Mouse (Mus musculus): ENCODE measurements around the gene Cfdp1. TPM values are rescaled to one million over a fixed set of nuclear protein-coding genes. Genes with fewer than 3 reads are reported as not detected.

Gene Cfdp1
- polyA plus RNA-seq, 1 experiment from 2014 or later, result 173 TPM

DNA sequence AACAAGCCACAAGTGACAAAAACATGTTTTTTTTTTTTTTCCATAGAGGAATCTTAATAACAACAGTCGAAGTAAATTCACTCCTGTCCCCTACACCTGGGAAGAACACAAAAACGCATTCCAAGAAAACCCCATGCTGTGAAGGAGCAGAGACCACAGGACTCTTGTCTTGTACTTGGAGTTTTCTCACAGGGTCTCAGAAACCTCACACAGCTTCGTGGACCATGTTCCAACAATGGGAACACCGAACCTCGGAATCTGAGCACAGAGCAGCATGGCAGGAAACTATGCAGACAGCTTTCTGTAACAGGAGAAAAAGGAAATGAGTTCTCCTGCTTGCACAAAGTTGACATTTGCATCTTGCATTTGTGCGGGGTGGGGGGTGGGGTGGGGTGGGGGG lies 105.3 kb downstream of the Cfdp1 start:
- ATAC-seq (replicated peaks; ENCODE audit: insufficient number of reproducible peaks, low FRiP score, low TSS enrichment), result no peak

DNA sequence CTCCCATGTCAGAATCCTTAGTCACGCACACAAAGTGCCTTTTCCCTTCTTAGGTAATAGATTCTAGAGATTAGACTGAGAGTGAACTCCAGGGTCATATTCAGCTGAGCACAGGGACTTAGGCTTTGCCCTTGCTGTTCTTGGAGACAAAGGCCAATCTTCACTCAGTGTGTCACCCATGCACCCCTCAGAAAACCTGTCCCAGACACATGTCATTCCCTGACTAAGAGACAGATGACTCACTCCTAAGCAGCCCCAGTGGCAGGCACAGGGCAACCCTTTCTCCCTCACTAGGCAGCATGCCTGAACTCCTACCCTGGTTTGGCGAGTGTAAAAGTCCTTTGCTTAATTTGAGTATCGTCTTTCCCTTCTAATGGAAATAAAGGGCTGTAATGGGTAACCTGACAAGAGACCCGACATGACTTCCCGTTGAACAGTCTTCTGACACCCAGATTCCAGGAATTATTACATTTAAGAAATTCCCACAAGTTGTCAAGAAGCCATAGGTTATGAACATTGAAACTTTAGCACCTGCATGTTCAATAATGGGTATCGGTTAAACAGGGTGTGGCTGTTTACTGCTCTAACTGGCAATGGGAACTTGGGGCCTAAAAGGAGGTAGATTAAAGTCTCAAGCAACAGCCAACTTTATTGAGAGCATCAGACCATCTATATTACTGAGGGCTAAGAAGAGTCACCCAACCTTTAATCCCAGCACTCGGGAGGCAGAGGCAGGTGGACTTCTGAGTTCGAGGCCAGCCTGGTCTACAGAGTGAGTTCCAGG lies 106.0 kb downstream of the Cfdp1 start:
- no peaks in the 10 kb centered on the region; the same call in 1 of the 2 replicates for H3K9me3 ChIP-seq (replicated peaks; ENCODE audit: control insufficient read depth, low read length)
- H3K27ac ChIP-seq (ENCODE audit: low read depth, low read length), result no peak overlapping the region
- H3K4me1 ChIP-seq (ENCODE audit: control insufficient read depth, insufficient read depth, low read length), result peaks cover 26% of the 10 kb centered on the region
- no peaks in the 10 kb centered on the region for H3K27me3 ChIP-seq (ENCODE audit: control insufficient read depth, insufficient read depth, low read length)
- WGBS (ENCODE audit: insufficient replicate concordance), result 78% methylated on average over 8 of the region's 8 CpGs
- no peak overlapping the region for H3K9ac ChIP-seq (ENCODE audit: low read depth, low read length)
- no peaks in the 10 kb centered on the region for H3K36me3 ChIP-seq (ENCODE audit: control insufficient read depth, insufficient read depth, low read length)
- no peak overlapping the region for H3K4me2 ChIP-seq
- H3K4me3 ChIP-seq (ENCODE audit: low read depth, low read length), result no peak overlapping the region
- no peak for ATAC-seq (replicated peaks; ENCODE audit: insufficient number of reproducible peaks, low FRiP score, low TSS enrichment)

More for the DNA sequence above, 105.3 kb downstream of the Cfdp1 start:
- Histone ChIP-seq H3K4me2 (no peak overlapping the region), H3K4me3 (ENCODE audit: low read depth, low read length) (no peak overlapping the region), H3K27me3 (ENCODE audit: control insufficient read depth, insufficient read depth, low read length) (no peaks in the 10 kb centered on the region), H3K36me3 (ENCODE audit: control insufficient read depth, insufficient read depth, low read length) (no peaks in the 10 kb centered on the region), H3K9me3 (replicated peaks; ENCODE audit: control insufficient read depth, low read length) (no peaks in the 10 kb centered on the region; the same call in 1 of the 2 replicates), H3K4me1 (ENCODE audit: control insufficient read depth, insufficient read depth, low read length) (peaks cover 29% of the 10 kb centered on the region), H3K9ac (ENCODE audit: low read depth, low read length) (no peak overlapping the region), H3K27ac (ENCODE audit: low read depth, low read length) (no peak overlapping the region)
- WGBS (ENCODE audit: insufficient replicate concordance), result 49% methylated on average over 6 of the region's 6 CpGs

DNA sequence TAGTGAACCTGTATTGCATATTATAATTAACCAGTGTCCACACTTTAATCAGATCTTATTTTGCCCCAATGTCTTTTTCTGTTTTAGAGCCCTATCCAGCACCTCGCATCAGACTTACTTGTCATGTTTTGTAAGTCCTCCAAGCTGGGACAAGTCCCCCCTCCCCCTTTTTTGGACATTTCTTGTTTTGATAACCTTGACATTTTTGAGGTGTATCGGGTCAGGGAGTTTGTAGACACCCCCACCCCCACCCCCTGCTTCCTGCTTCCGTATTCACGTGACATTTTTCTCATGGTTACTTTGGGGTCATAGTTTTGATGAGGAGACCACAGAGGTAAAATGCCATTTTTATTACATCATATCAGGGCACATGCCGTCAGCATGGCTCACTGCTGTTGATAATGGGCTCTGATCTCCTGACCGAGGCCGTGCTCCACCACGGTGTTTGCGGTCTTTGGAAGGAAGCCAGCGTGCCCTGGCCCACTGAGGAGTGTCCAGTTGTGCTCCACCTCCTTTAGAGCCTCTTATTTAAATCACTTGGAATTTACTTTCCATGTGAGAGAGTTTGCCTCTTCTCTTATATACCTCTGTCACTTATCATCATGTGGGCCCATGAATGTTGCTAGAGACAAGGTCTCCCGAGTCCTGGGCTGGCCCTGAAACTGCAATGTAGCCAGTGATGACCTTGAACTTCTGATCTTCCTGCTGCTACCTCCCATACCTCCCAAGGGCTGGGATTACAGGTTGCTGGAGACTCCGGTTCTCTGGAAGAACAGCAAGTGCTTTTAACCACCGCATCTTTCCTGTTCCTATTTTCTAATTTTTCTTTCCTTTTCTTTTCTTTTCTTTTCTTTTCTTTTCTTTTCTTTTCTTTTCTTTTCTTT lies 107.3 kb downstream of the Cfdp1 start:
- Histone ChIP-seq H3K9me3 (replicated peaks; ENCODE audit: control insufficient read depth, low read length) (no peaks in the 10 kb centered on the region), H3K9ac (ENCODE audit: low read depth, low read length) (no peak overlapping the region), H3K4me2 (peak overlapping the region; percentile 69; the same call in 1 of the 2 replicates), H3K4me3 (ENCODE audit: low read depth, low read length) (no peak overlapping the region), H3K27me3 (ENCODE audit: control insufficient read depth, insufficient read depth, low read length) (no peaks in the 10 kb centered on the region), H3K36me3 (ENCODE audit: control insufficient read depth, insufficient read depth, low read length) (no peaks in the 10 kb centered on the region), H3K4me1 (ENCODE audit: control insufficient read depth, insufficient read depth, low read length) (peaks cover 37% of the 10 kb centered on the region), H3K27ac (ENCODE audit: low read depth, low read length) (peak overlapping the region; percentile 87)
- 43% methylated on average over 13 of the region's 13 CpGs for WGBS (ENCODE audit: insufficient replicate concordance)
- ATAC-seq (replicated peaks; ENCODE audit: insufficient number of reproducible peaks, low FRiP score, low TSS enrichment), result no peak

DNA sequence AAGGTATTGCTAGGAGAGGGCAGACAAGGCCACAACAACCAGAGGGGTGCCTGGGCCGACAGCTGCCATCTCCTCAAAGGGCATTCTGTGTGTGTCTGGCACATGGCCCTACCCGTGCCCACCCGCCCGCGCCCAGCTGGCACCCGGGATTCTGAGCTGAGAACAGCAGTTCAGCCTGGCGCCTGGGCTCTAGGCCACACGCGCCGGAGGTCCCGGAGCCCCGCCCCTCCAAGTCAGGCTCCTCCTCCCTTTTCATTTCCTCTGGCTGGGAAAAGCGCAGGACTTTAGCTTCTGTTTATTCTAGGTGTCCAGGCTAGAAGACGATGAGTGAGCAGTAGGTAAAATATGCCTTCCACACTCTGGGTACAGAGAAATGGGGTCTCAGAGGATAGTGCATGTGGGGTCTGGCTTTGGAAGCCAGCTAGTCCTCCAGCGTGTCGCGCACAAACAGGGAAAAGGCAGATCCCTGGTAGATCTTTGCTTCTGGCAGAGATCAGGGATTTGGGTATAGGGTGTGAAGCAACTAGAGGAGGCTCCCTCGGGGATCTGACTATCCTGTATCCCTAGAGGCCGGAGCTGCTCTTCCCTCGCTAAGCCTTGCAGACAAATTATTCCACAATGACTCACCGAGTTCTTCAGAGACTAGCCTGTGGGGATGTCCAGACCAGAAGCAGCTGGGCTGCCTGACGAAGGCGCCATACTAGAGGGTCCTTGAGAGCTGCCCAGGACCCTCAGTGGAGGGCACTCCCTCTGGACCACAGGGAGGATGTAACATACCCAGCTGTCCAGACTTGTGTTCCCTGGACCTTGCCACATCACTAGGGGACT lies 108.3 kb downstream of the Cfdp1 start:
- ATAC-seq (replicated peaks; ENCODE audit: insufficient number of reproducible peaks, low FRiP score, low TSS enrichment), result no peak; the same call in 1 of the 2 replicates
- WGBS (ENCODE audit: insufficient replicate concordance), result 4% methylated on average over 23 of the region's 23 CpGs
- Histone ChIP-seq H3K4me2 (peak overlapping the region; percentile 69), H3K36me3 (ENCODE audit: control insufficient read depth, insufficient read depth, low read length) (no peaks in the 10 kb centered on the region), H3K4me3 (ENCODE audit: low read depth, low read length) (peak overlapping the region; percentile 37), H3K27ac (ENCODE audit: low read depth, low read length) (peak overlapping the region; percentile 87), H3K9ac (ENCODE audit: low read depth, low read length) (peak overlapping the region; percentile 61), H3K4me1 (ENCODE audit: control insufficient read depth, insufficient read depth, low read length) (peaks cover 47% of the 10 kb centered on the region), H3K9me3 (replicated peaks; ENCODE audit: control insufficient read depth, low read length) (no peaks in the 10 kb centered on the region), H3K27me3 (ENCODE audit: control insufficient read depth, insufficient read depth, low read length) (no peaks in the 10 kb centered on the region)

DNA sequence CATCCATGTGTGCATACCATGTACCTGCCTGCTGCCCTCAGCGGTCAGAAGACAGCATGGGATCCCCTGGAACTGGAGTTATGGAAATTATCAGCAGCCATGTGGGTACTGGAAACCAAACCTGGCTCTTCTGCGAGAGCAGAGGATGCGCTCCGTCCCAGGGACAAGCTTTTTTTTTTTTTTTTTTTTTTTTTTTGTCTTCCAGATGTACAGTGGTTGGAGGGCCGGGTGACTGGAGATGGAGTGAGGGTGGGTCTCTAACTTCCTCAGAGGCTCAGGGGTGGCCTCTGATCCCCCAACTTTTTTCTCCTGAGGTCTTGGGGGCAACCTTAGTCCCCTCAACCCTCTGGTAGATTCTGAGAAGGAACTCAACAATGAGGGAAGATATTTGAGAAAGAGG lies 109.0 kb downstream of the Cfdp1 start:
- Histone ChIP-seq H3K4me3 (ENCODE audit: low read depth, low read length) (no peak overlapping the region), H3K4me1 (ENCODE audit: control insufficient read depth, insufficient read depth, low read length) (peaks cover 54% of the 10 kb centered on the region), H3K27ac (ENCODE audit: low read depth, low read length) (peak overlapping the region; percentile 87; the same call in 1 of the 2 replicates), H3K9ac (ENCODE audit: low read depth, low read length) (peak overlapping the region; percentile 61; the same call in 1 of the 2 replicates), H3K9me3 (replicated peaks; ENCODE audit: control insufficient read depth, low read length) (no peaks in the 10 kb centered on the region), H3K27me3 (ENCODE audit: control insufficient read depth, insufficient read depth, low read length) (no peaks in the 10 kb centered on the region), H3K4me2 (peak overlapping the region; percentile 69), H3K36me3 (ENCODE audit: control insufficient read depth, insufficient read depth, low read length) (no peaks in the 10 kb centered on the region)
- 67% methylated on average over 5 of the region's 5 CpGs for WGBS (ENCODE audit: insufficient replicate concordance)
- no peak for ATAC-seq (replicated peaks; ENCODE audit: insufficient number of reproducible peaks, low FRiP score, low TSS enrichment)

DNA sequence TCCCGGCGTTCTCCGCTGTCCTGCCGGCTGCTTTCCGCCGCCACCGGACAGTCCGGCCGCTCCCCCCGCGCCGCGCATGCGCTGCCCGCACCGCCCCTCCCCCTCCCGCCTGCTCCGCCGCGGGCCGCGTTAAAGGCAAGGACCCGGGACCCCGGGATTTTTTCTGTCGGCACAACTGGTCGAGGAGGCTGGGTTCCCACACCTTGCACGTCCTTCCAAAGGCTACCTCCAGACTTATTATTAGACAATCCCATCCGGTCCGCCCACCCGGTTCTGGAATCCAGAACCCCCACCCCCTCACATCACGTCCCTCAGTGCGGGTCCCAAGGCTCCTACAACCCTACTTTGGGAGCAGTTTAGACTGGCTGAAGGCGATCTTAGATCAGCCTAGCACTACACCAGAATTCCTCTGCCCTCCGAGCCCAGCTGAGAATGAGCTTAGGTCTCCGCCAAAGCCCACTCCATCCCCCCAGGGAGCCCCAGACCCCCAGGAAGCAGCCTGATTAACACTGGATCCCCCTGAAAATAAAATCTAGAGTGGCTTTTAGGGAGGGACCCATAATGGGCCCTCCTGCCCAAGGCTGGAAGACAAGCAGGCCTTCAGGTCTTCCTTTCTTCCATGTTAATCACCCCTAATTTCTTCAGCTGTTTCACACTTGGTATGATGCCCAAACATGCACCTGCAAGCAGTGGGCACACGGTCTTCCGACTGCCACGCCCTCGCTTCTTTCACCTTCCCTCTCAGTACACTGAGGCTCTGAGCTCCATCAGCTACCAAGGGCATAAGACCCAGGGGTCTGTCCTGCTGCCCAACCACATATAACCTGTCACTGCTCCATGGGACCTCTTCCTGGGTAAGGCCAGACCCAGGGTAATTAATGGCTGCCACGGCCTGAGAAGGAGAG lies 110.0 kb downstream of the Cfdp1 start, which contains the start of gene Bcar1:
Bcar1 (minus strand) TSS at position 18 of the 905 bp plus-strand sequence.
- Histone ChIP-seq H3K9ac (ENCODE audit: low read depth, low read length) (peak within 1 kb of the TSS; percentile 97), H3K4me2 (peak within 1 kb of the TSS; percentile 76), H3K9me3 (replicated peaks; ENCODE audit: control insufficient read depth, low read length) (no peaks in the 10 kb centered on the region), H3K27me3 (ENCODE audit: control insufficient read depth, insufficient read depth, low read length) (no peaks in the 10 kb centered on the region), H3K4me3 (ENCODE audit: low read depth, low read length) (peak within 1 kb of the TSS; percentile 86), H3K36me3 (ENCODE audit: control insufficient read depth, insufficient read depth, low read length) (no peaks in the 10 kb centered on the region), H3K4me1 (ENCODE audit: control insufficient read depth, insufficient read depth, low read length) (peaks cover 64% of the 10 kb centered on the region), H3K27ac (ENCODE audit: low read depth, low read length) (peak within 1 kb of the TSS; percentile 74)
- ATAC-seq (replicated peaks; ENCODE audit: insufficient number of reproducible peaks, low FRiP score, low TSS enrichment), result peak; percentile 47
- WGBS (ENCODE audit: insufficient replicate concordance), result 10% methylated on average over 40 of the region's 40 CpGs

DNA sequence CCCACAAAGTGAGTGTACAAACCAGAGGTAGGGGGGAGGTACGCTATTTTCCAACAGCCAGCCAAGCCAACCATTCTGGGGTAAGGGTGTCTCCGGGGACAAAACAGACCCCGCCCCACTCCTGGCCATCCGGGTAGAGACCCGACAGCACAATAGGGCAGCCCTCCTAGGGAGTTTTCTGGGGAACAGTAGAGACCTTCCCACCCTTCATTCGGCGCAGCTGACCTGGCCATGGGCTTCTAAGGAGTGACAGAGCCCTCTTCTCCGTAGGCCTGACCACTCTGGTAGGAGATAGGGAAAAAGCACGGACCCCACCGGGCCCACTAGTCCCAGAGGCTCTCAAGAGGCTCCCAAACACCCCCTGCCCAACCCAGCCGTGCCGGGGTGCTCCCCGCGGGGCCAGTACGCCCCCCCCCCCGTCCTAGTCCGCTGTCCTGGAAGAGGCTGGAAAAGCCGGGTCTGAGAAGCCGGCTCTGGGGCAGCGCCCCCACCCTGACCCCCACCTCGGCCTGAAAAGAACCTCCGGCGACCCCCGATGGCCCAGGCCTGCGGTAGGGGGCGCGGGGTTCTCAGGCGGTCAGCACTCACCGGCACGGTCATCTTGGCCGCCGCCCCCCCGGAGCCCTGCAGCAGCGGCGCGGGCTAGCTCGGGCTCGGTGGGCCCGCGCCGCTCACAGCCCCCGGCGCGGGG lies 110.8 kb downstream of the Cfdp1 start:
- ATAC-seq (replicated peaks; ENCODE audit: insufficient number of reproducible peaks, low FRiP score, low TSS enrichment), result peak; percentile 13; the same call in 1 of the 2 replicates
- under 1% methylated on average over 33 of the region's 44 CpGs for WGBS (ENCODE audit: insufficient replicate concordance)

More for the DNA sequence above, 110.8 kb downstream of the Cfdp1 start:
- no peaks in the 10 kb centered on the region for H3K27me3 ChIP-seq (ENCODE audit: control insufficient read depth, insufficient read depth, low read length)
- H3K36me3 ChIP-seq (ENCODE audit: control insufficient read depth, insufficient read depth, low read length), result no peaks in the 10 kb centered on the region
- H3K9ac ChIP-seq (ENCODE audit: low read depth, low read length), result peak overlapping the region; percentile 97
- H3K4me3 ChIP-seq (ENCODE audit: low read depth, low read length), result peak overlapping the region; percentile 86
- no peaks in the 10 kb centered on the region for H3K9me3 ChIP-seq (replicated peaks; ENCODE audit: control insufficient read depth, low read length)
- peak overlapping the region; percentile 74 for H3K27ac ChIP-seq (ENCODE audit: low read depth, low read length)
- H3K4me2 ChIP-seq, result peak overlapping the region; percentile 76
- H3K4me1 ChIP-seq (ENCODE audit: control insufficient read depth, insufficient read depth, low read length), result peaks cover 72% of the 10 kb centered on the region

Data from heart, embryonic 11.5 days (tissue).